Mouse (Mus musculus) T-helper 2 cell (primary cell): ENCODE data around the gene Hadhb.

Source experiments
- in situ Hi-C: fragments of 300-600 bp; cut with MboI, MseI; formaldehyde crosslinking; loops from one replicate; pipeline ENCODE4 v1.15.1; 2025; ENCODE audit warnings: high pct_unique_total_duplicates

The Hadhb gene

GRCm38 (mm10) chr5:30154474-30155394 lies at the start of gene Hadhb, which contains the start of gene Hadha:
Gene Hadhb, plus strand, starts transcription at chr5:30155248.
Gene Hadha, minus strand, starts transcription at chr5:30155162.
- in situ Hi-C loops, result loop anchor here (5.0 kb wide), 1 partner anchor 88 kb away; no protein-coding TSS in a partner anchor

GRCm38 (mm10) chr5:30105668-30106300 lies 49.3 kb upstream of the Hadhb start, which contains the start of gene 3110082J24Rik:
Gene 3110082J24Rik, minus strand, starts transcription at chr5:30106086.
- in situ Hi-C loops, result no loop called here

- in situ Hi-C loops, result no loop called here
Measured at GRCm38 (mm10) chr5:30106756-30107155, 48.3 kb upstream of the Hadhb start.

- in situ Hi-C loops, result no loop called here
Measured at GRCm38 (mm10) chr5:30107186-30107585, 47.9 kb upstream of the Hadhb start.

- in situ Hi-C loops, result no loop called here
Measured at GRCm38 (mm10) chr5:30107611-30108041, 47.4 kb upstream of the Hadhb start.

GRCm38 (mm10) chr5:30108233-30108632 lies 46.8 kb upstream of the Hadhb start:
- in situ Hi-C loops, result no loop called here

- in situ Hi-C loops, result no loop called here
Measured at GRCm38 (mm10) chr5:30109899-30110298, 45.1 kb upstream of the Hadhb start.

- in situ Hi-C loops, result no loop called here
Measured at GRCm38 (mm10) chr5:30110371-30111060, 44.5 kb upstream of the Hadhb start.

- in situ Hi-C loops, result no loop called here
Measured at GRCm38 (mm10) chr5:30111126-30111525, 43.9 kb upstream of the Hadhb start.

- in situ Hi-C loops, result no loop called here
Measured at GRCm38 (mm10) chr5:30111771-30112170, 43.3 kb upstream of the Hadhb start.

GRCm38 (mm10) chr5:30112533-30113068 lies 42.4 kb upstream of the Hadhb start:
- in situ Hi-C loops, result no loop called here

- in situ Hi-C loops, result no loop called here
Measured at GRCm38 (mm10) chr5:30113881-30114760, 40.9 kb upstream of the Hadhb start.

- in situ Hi-C loops, result no loop called here
Measured at GRCm38 (mm10) chr5:30114761-30115140, 40.3 kb upstream of the Hadhb start.

GRCm38 (mm10) chr5:30115718-30116117 lies 39.3 kb upstream of the Hadhb start:
- in situ Hi-C loops, result no loop called here

- in situ Hi-C loops, result no loop called here
Measured at GRCm38 (mm10) chr5:30118018-30118417, 37.0 kb upstream of the Hadhb start.

- in situ Hi-C loops, result no loop called here
Measured at GRCm38 (mm10) chr5:30119163-30119562, 35.9 kb upstream of the Hadhb start.

- in situ Hi-C loops, result no loop called here
Measured at GRCm38 (mm10) chr5:30120106-30120505, 34.9 kb upstream of the Hadhb start.

- in situ Hi-C loops, result no loop called here
Measured at GRCm38 (mm10) chr5:30122481-30122880, 32.6 kb upstream of the Hadhb start.

GRCm38 (mm10) chr5:30125587-30125986 lies 29.5 kb upstream of the Hadhb start:
- in situ Hi-C loops, result no loop called here

- in situ Hi-C loops, result no loop called here
Measured at GRCm38 (mm10) chr5:30126756-30127155, 28.3 kb upstream of the Hadhb start.
